Mouse (Mus musculus) embryonic facial prominence, embryonic 13.5 days (tissue): ENCODE data around the gene Nucks1. TPM values are rescaled to one million over a fixed set of nuclear protein-coding genes. Genes with fewer than 3 reads are reported as not detected.
A peak's percentile ranks its signal among the peaks of the same experiment; 100 is the strongest.

Experiments
- ATAC-seq: fragments of 200-750 bp; cut with Nextera tagmentation; 2 replicates; pipeline ENCODE4 v1.8.0; 2017; ENCODE audit warnings: low read depth; ENCODE audit not compliant: insufficient number of reproducible peaks, insufficient read depth, low FRiP score, low TSS enrichment
- H3K27ac ChIP-seq: fragments of 300-500 bp; sonication (generic); 2 replicates; pipeline ENCODE4 v1.5.1; 2015; ENCODE audit warnings: moderate library complexity, mild to moderate bottlenecking, inconsistent platforms
- H3K27me3 ChIP-seq: fragments of 300-500 bp; sonication (generic); 2 replicates; pipeline ENCODE4 v1.6.1; 2015; ENCODE audit warnings: mild to moderate bottlenecking, inconsistent platforms
- H3K36me3 ChIP-seq: fragments of 300-500 bp; sonication (generic); 2 replicates; pipeline ENCODE4 v1.6.1; 2015; ENCODE audit warnings: mild to moderate bottlenecking, inconsistent platforms
- H3K4me1 ChIP-seq: fragments of 300-500 bp; sonication (generic); 2 replicates; pipeline ENCODE4 v1.6.1; 2015; ENCODE audit warnings: inconsistent platforms
- H3K4me2 ChIP-seq: fragments of 300-500 bp; sonication (generic); 2 replicates; pipeline ENCODE4 v1.6.1; 2015; ENCODE audit warnings: moderate library complexity, mild to moderate bottlenecking, inconsistent platforms
- H3K4me3 ChIP-seq: fragments of 300-500 bp; sonication (generic); 2 replicates; pipeline ENCODE4 v1.5.1; 2015; ENCODE audit warnings: mild to moderate bottlenecking, inconsistent platforms
- H3K9ac ChIP-seq: fragments of 300-500 bp; sonication (generic); 2 replicates; pipeline ENCODE4 v1.6.1; 2015; ENCODE audit warnings: mild to moderate bottlenecking, inconsistent platforms
- H3K9me3 ChIP-seq: fragments of 300-500 bp; sonication (generic); 2 replicates; pipeline ENCODE4 v1.6.1; 2016; ENCODE audit warnings: inconsistent platforms
- WGBS: fragments of 180-500 bp; shearing (Covaris S2); methylation state at CpG from one replicate; pipeline ENCODE4 v1.1.7; 2015; ENCODE audit warnings: mixed read lengths; 5-methylcytosine and 5-hydroxymethylcytosine counted together
- polyA plus RNA-seq: library from polyadenylated mRNA; unstranded; fragments of >200 nt; fragmentation: Nextera tagmentation; extraction: Ambion mirVana; gene quantifications from 2 replicates; pipeline ENCODE4 v1.2.1, GENCODE M21; 2015

Gene Nucks1
- polyA plus RNA-seq, 1 experiment from 2014 or later: 103 TPM

GRCm38 (mm10) chr1:131969825-131970224 is 59.5 kb downstream of the Nucks1 start:
- H3K4me2 ChIP-seq: no peak overlapping the region
- H3K36me3 ChIP-seq: no peaks in the 10 kb centered on the region
- peaks cover 41% of the 10 kb centered on the region for H3K27me3 ChIP-seq
- no peak overlapping the region for H3K4me3 ChIP-seq
- H3K9me3 ChIP-seq: no peaks in the 10 kb centered on the region
- H3K4me1 ChIP-seq: peaks cover 29% of the 10 kb centered on the region
- no peak for ATAC-seq
- H3K9ac ChIP-seq: no peak overlapping the region
- 46% methylated on average over 4 of the region's 4 CpGs for WGBS
- H3K27ac ChIP-seq: no peak overlapping the region

- H3K27me3 ChIP-seq: peaks cover 38% of the 10 kb centered on the region
- H3K4me1 ChIP-seq: peaks cover 29% of the 10 kb centered on the region
- no peak for ATAC-seq
- no peak overlapping the region for H3K27ac ChIP-seq
- no peak overlapping the region for H3K4me3 ChIP-seq
- no peaks in the 10 kb centered on the region for H3K36me3 ChIP-seq
- WGBS: 48% methylated on average over 5 of the region's 5 CpGs
- no peak overlapping the region for H3K9ac ChIP-seq
- no peaks in the 10 kb centered on the region for H3K9me3 ChIP-seq
- H3K4me2 ChIP-seq: no peak overlapping the region
These were observed 60.0 kb downstream of the Nucks1 start for GRCm38 (mm10) chr1:131970322-131970660.

GRCm38 (mm10) chr1:131970661-131971520 is 60.6 kb downstream of the Nucks1 start:
- no peak for ATAC-seq
- peak overlapping the region; percentile 11; the same call in 1 of the 2 replicates for H3K27ac ChIP-seq
- H3K4me1 ChIP-seq: peaks cover 29% of the 10 kb centered on the region
- no peak overlapping the region for H3K4me3 ChIP-seq
- peaks cover 32% of the 10 kb centered on the region for H3K27me3 ChIP-seq
- H3K4me2 ChIP-seq: peak overlapping the region; percentile 31
- H3K36me3 ChIP-seq: no peaks in the 10 kb centered on the region
- no peaks in the 10 kb centered on the region for H3K9me3 ChIP-seq
- 14% methylated on average over 16 of the region's 16 CpGs for WGBS
- H3K9ac ChIP-seq: peak overlapping the region; percentile 58

- WGBS: 18% methylated on average over 15 of the region's 15 CpGs
- Histone ChIP-seq H3K9me3 (no peaks in the 10 kb centered on the region), H3K4me2 (no peak overlapping the region), H3K9ac (no peak overlapping the region), H3K27me3 (peaks cover 26% of the 10 kb centered on the region), H3K27ac (no peak overlapping the region), H3K4me3 (no peak overlapping the region), H3K36me3 (no peaks in the 10 kb centered on the region), H3K4me1 (peaks cover 29% of the 10 kb centered on the region)
- no peak for ATAC-seq
These were observed 61.6 kb downstream of the Nucks1 start for GRCm38 (mm10) chr1:131971771-131972497.

GRCm38 (mm10) chr1:131972498-131973334 is 62.4 kb downstream of the Nucks1 start:
- H3K4me2 ChIP-seq: no peak overlapping the region
- no peak overlapping the region for H3K4me3 ChIP-seq
- WGBS: 29% methylated on average over 13 of the region's 13 CpGs
- no peaks in the 10 kb centered on the region for H3K9me3 ChIP-seq
- no peak for ATAC-seq
- H3K4me1 ChIP-seq: peaks cover 29% of the 10 kb centered on the region
- H3K27ac ChIP-seq: no peak overlapping the region
- no peaks in the 10 kb centered on the region for H3K36me3 ChIP-seq
- peak overlapping the region; percentile 46; the same call in 1 of the 2 replicates for H3K9ac ChIP-seq
- H3K27me3 ChIP-seq: peaks cover 26% of the 10 kb centered on the region

GRCm38 (mm10) chr1:131973991-131974390 is 63.7 kb downstream of the Nucks1 start:
- Histone ChIP-seq H3K27me3 (peaks cover 26% of the 10 kb centered on the region), H3K4me3 (no peak overlapping the region), H3K4me1 (peaks cover 29% of the 10 kb centered on the region), H3K9me3 (no peaks in the 10 kb centered on the region), H3K27ac (no peak overlapping the region), H3K4me2 (no peak overlapping the region), H3K36me3 (no peaks in the 10 kb centered on the region), H3K9ac (no peak overlapping the region)
- ATAC-seq: no peak
- 68% methylated on average over 6 of the region's 6 CpGs for WGBS

- Histone ChIP-seq H3K9ac (no peak overlapping the region), H3K4me1 (peaks cover 13% of the 10 kb centered on the region)
- WGBS: 78% methylated on average over 5 of the region's 5 CpGs
These were observed 66.6 kb downstream of the Nucks1 start for GRCm38 (mm10) chr1:131976886-131977285.

GRCm38 (mm10) chr1:131980471-131980870 is 70.1 kb downstream of the Nucks1 start:
- ATAC-seq: no peak
- Histone ChIP-seq H3K27me3 (no peaks in the 10 kb centered on the region), H3K9ac (no peak overlapping the region), H3K9me3 (no peaks in the 10 kb centered on the region), H3K4me1 (no peaks in the 10 kb centered on the region), H3K4me3 (no peak overlapping the region), H3K36me3 (no peaks in the 10 kb centered on the region), H3K4me2 (no peak overlapping the region), H3K27ac (no peak overlapping the region)
- WGBS: 19% methylated on average over 2 of the region's 2 CpGs

More at GRCm38 (mm10) chr1:131976886-131977285, 66.6 kb downstream of the Nucks1 start:
- Histone ChIP-seq H3K9me3 (no peaks in the 10 kb centered on the region), H3K27me3 (peaks cover 10% of the 10 kb centered on the region), H3K36me3 (no peaks in the 10 kb centered on the region), H3K27ac (no peak overlapping the region), H3K4me2 (no peak overlapping the region), H3K4me3 (no peak overlapping the region)
- ATAC-seq: no peak

GRCm38 (mm10) chr1:131981378-131982013 is 71.2 kb downstream of the Nucks1 start:
- H3K27ac ChIP-seq: no peak overlapping the region
- no peak overlapping the region for H3K4me3 ChIP-seq
- H3K9ac ChIP-seq: no peak overlapping the region
- H3K4me2 ChIP-seq: no peak overlapping the region
- H3K36me3 ChIP-seq: no peaks in the 10 kb centered on the region
- no peaks in the 10 kb centered on the region for H3K9me3 ChIP-seq
- no peaks in the 10 kb centered on the region for H3K27me3 ChIP-seq
- 52% methylated on average over 12 of the region's 12 CpGs for WGBS
- H3K4me1 ChIP-seq: no peaks in the 10 kb centered on the region
- ATAC-seq: no peak

- Histone ChIP-seq H3K4me1 (no peaks in the 10 kb centered on the region), H3K4me2 (no peak overlapping the region), H3K4me3 (no peak overlapping the region), H3K36me3 (no peaks in the 10 kb centered on the region), H3K9me3 (no peaks in the 10 kb centered on the region), H3K27me3 (no peaks in the 10 kb centered on the region), H3K9ac (no peak overlapping the region), H3K27ac (no peak overlapping the region)
- 18% methylated on average over 5 of the region's 5 CpGs for WGBS
- no peak for ATAC-seq
These were observed 72.6 kb downstream of the Nucks1 start for GRCm38 (mm10) chr1:131982907-131983306.

- Histone ChIP-seq H3K4me3 (no peak overlapping the region), H3K9ac (no peak overlapping the region), H3K4me1 (no peaks in the 10 kb centered on the region), H3K9me3 (no peaks in the 10 kb centered on the region), H3K36me3 (no peaks in the 10 kb centered on the region), H3K4me2 (no peak overlapping the region), H3K27ac (no peak overlapping the region), H3K27me3 (no peaks in the 10 kb centered on the region)
- no peak for ATAC-seq
- 81% methylated on average over 2 of the region's 2 CpGs for WGBS
These were observed 73.5 kb downstream of the Nucks1 start for GRCm38 (mm10) chr1:131983806-131984205.
